Mouse (Mus musculus): ENCODE results near the gene Azi2. TPM values are rescaled to one million over a fixed set of nuclear protein-coding genes. Genes with fewer than 3 reads are reported as not detected.

Azi2 gene
- polyA plus RNA-seq (2015; fragmentation: Nextera tagmentation; extraction: Ambion mirVana): 72.7 and 75.2 TPM in 2 replicates

DNA sequence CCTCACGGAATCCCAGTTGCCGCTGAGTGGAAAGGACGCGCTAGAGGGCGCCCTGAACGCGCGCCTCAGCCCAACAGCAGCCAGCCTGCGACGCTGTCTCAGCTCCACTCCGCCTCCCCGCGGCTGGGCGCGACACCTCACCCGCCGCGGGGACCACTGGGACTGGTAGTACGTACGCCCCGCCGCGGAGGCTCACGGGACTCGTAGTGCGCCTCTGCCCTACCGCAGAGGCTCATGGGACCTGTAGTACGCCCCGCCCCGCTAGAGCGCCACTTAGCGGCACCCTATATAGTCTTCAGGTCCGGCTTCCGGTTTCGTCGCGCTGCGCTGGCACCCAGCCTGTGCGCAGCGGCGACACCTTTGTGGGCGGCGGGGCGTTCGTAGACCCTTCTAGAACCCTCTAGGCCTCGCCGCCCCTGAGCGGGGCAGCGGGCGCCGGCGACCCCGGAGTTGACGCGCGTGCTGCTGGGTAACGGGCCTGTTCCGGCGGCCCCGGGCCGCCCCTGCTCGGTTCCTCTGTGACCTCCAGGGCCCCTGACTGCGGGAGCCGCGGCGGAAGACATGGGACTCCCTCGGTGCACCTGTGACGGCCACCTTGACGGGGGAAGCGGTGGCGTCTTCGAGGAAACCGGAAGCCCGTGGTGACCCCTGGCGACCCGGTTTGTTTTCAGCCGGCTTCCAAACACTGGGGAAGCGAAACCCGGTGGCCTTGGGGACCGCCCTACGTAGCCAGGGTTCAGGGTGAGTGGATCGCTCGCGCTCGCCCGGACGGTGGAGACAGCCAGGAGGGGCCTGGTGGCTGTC is at the start of gene Azi2:
Gene Azi2, plus strand, starts transcription at position 282 of the 804 bp plus-strand sequence.
- Histone ChIP-seq H3K4me3 (ENCODE audit: low read depth, low read length) (peak within 1 kb of the TSS; percentile 90), H3K36me3 (ENCODE audit: control insufficient read depth, insufficient read depth, low read length) (no peaks in the 10 kb centered on the region), H3K27ac (ENCODE audit: low read length) (peak within 1 kb of the TSS; percentile 95), H3K27me3 (ENCODE audit: control insufficient read depth, insufficient read depth, low read depth, low read length) (no peaks in the 10 kb centered on the region), H3K9me3 (replicated peaks; ENCODE audit: control insufficient read depth, low read length, poor library complexity, severe bottlenecking) (no peaks in the 10 kb centered on the region), H3K4me1 (ENCODE audit: control insufficient read depth, insufficient read depth, low read length) (peaks cover 28% of the 10 kb centered on the region), H3K4me2 (ENCODE audit: low read length) (peak within 1 kb of the TSS; percentile 78), H3K9ac (ENCODE audit: low read depth, low read length) (peak within 1 kb of the TSS; percentile 89)
- under 1% methylated on average over 86 of the region's 87 CpGs for WGBS
- peak; percentile 98 for ATAC-seq

DNA sequence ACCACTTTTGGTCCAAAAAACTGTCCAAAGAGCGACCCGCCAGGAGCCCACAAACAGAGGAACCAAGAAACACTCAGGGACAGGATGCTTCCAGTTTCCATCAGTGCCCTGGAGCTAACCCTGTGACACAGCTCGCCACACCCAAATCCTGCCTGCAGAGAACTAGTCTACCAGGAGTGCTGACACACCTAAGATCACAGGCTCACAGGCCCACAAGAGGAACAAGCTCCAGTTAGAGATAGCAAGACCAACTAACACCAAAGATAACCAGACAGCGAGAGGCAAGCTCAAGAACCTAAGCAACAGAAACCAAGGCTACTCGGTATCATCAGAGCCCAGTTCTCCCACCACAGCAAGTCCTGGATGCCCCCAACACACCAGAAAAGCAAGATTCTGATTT is 43.7 kb upstream of the Azi2 start:
- Histone ChIP-seq H3K27ac (ENCODE audit: low read length) (no peak overlapping the region), H3K4me3 (ENCODE audit: low read depth, low read length) (no peak overlapping the region), H3K9ac (ENCODE audit: low read depth, low read length) (no peak overlapping the region), H3K4me2 (ENCODE audit: low read length) (no peak overlapping the region), H3K4me1 (ENCODE audit: control insufficient read depth, insufficient read depth, low read length) (no peaks in the 10 kb centered on the region), H3K27me3 (ENCODE audit: control insufficient read depth, insufficient read depth, low read depth, low read length) (no peaks in the 10 kb centered on the region), H3K9me3 (replicated peaks; ENCODE audit: control insufficient read depth, low read length, poor library complexity, severe bottlenecking) (no peaks in the 10 kb centered on the region), H3K36me3 (ENCODE audit: control insufficient read depth, insufficient read depth, low read length) (no peaks in the 10 kb centered on the region)
- no peak for ATAC-seq
- WGBS: 98% methylated on average over 5 of the region's 5 CpGs

DNA sequence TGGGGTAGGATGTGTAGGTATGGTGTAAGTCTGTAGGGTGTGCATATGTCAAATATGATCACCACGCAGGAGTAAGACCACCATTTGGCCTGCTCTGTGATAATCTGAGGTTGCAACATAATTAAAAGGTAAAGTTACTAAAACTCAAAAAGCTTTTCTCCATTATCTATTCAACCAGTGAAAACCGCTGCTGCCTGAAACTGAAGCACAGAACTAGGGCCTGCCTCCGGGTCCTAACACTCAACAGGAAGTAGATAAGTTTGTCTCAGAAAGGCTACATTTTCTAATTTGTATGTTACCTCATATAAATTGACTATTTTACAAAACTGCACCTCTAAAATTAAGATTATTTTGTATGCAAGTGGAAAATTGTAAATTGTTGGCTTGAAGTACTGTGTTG is 38.8 kb upstream of the Azi2 start:
- Histone ChIP-seq H3K4me1 (ENCODE audit: control insufficient read depth, insufficient read depth, low read length) (no peaks in the 10 kb centered on the region), H3K4me3 (ENCODE audit: low read depth, low read length) (no peak overlapping the region), H3K27ac (ENCODE audit: low read length) (no peak overlapping the region), H3K36me3 (ENCODE audit: control insufficient read depth, insufficient read depth, low read length) (no peaks in the 10 kb centered on the region), H3K27me3 (ENCODE audit: control insufficient read depth, insufficient read depth, low read depth, low read length) (no peaks in the 10 kb centered on the region), H3K9me3 (replicated peaks; ENCODE audit: control insufficient read depth, low read length, poor library complexity, severe bottlenecking) (no peaks in the 10 kb centered on the region), H3K9ac (ENCODE audit: low read depth, low read length) (no peak overlapping the region), H3K4me2 (ENCODE audit: low read length) (no peak overlapping the region)
- ATAC-seq: no peak
- WGBS: 91% methylated on average over 3 of the region's 3 CpGs

DNA sequence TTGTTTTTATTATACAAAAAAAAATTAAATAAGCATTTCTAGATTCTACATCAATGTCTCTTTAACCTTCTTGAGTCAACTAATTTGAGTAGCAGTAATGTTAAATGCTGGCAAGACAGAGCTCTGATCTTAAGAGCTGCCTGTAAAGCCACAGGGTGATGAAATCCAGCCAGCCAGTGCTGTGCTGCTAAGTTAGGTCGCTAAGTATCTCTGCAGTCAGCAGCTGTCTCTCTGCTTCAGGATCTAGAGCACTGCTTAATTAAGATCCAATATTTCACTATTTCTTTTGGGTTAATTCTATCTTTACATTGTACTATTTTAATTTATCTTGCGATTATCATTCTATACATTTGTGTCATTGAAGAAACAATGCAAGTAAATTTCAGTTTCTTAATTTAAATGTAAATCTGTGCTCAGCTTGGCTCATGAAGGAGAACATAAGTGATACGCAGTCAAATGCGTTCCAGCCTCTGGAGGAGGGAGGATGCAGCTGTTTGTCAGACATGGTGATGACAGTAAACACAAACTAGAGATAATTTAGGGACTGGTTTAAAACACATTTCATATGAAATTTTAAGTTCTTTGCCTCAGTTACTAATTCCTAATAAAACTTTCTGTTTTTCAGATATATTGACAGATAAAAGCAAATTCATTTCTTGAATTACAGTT is 36.9 kb upstream of the Azi2 start:
- no peak for ATAC-seq
- Histone ChIP-seq H3K4me3 (ENCODE audit: low read depth, low read length) (no peak overlapping the region), H3K9me3 (replicated peaks; ENCODE audit: control insufficient read depth, low read length, poor library complexity, severe bottlenecking) (no peaks in the 10 kb centered on the region), H3K9ac (ENCODE audit: low read depth, low read length) (no peak overlapping the region), H3K36me3 (ENCODE audit: control insufficient read depth, insufficient read depth, low read length) (no peaks in the 10 kb centered on the region), H3K27me3 (ENCODE audit: control insufficient read depth, insufficient read depth, low read depth, low read length) (no peaks in the 10 kb centered on the region), H3K4me2 (ENCODE audit: low read length) (no peak overlapping the region), H3K4me1 (ENCODE audit: control insufficient read depth, insufficient read depth, low read length) (no peaks in the 10 kb centered on the region), H3K27ac (ENCODE audit: low read length) (no peak overlapping the region)
- 84% methylated on average over 4 of the region's 4 CpGs for WGBS

DNA sequence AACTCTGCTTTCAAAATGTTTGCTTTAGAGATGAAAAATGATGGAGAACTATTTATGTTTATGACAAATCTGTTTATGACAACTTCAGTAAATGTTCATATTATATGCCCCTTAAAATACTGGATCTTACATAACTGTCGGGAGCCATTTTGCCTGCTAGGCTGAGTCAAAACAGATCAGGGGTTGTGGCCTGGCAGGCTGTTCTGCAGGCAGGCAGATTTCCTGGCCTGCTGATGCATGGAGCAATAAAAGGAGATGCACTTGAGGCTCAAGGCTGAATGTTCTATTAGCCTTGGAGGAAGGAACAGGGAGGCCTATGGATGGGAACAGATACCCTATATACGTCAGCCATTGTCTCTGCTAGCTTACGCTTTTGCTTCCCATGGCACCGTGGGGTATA is 36.4 kb upstream of the Azi2 start:
- WGBS: 90% methylated on average over 4 of the region's 4 CpGs
- no peak for ATAC-seq
- H3K4me3 ChIP-seq (ENCODE audit: low read depth, low read length): no peak overlapping the region

DNA sequence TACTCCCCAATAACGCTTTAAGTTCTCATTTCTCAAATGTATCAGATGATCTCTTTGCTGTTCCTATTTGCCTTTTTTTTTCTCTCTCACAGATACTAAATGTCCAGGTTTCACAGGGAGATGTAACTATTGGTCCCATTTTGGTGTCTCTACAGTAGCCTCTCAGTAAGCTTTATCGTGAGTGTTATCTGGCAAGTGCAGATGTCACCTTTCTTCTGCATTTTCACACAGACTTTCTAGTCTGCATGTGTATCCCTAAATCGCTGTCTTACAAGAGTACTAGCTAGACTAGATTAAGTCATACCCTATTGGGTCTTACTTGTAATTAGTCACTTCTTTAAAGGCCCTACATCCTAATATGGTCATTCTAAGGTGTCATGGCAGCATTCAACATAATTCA is 27.4 kb upstream of the Azi2 start:
- ATAC-seq: no peak
- Histone ChIP-seq H3K4me2 (ENCODE audit: low read length) (no peak overlapping the region), H3K9ac (ENCODE audit: low read depth, low read length) (no peak overlapping the region), H3K4me1 (ENCODE audit: control insufficient read depth, insufficient read depth, low read length) (no peaks in the 10 kb centered on the region), H3K4me3 (ENCODE audit: low read depth, low read length) (no peak overlapping the region), H3K27me3 (ENCODE audit: control insufficient read depth, insufficient read depth, low read depth, low read length) (no peaks in the 10 kb centered on the region), H3K9me3 (replicated peaks; ENCODE audit: control insufficient read depth, low read length, poor library complexity, severe bottlenecking) (no peaks in the 10 kb centered on the region), H3K27ac (ENCODE audit: low read length) (no peak overlapping the region), H3K36me3 (ENCODE audit: control insufficient read depth, insufficient read depth, low read length) (no peaks in the 10 kb centered on the region)
- 93% methylated on average over 3 of the region's 3 CpGs for WGBS

More for the DNA sequence above, 36.4 kb upstream of the Azi2 start:
- no peaks in the 10 kb centered on the region for H3K9me3 ChIP-seq (replicated peaks; ENCODE audit: control insufficient read depth, low read length, poor library complexity, severe bottlenecking)
- H3K27me3 ChIP-seq (ENCODE audit: control insufficient read depth, insufficient read depth, low read depth, low read length): no peaks in the 10 kb centered on the region
- no peak overlapping the region for H3K27ac ChIP-seq (ENCODE audit: low read length)
- H3K4me1 ChIP-seq (ENCODE audit: control insufficient read depth, insufficient read depth, low read length): no peaks in the 10 kb centered on the region
- H3K9ac ChIP-seq (ENCODE audit: low read depth, low read length): no peak overlapping the region
- no peak overlapping the region for H3K4me2 ChIP-seq (ENCODE audit: low read length)
- H3K36me3 ChIP-seq (ENCODE audit: control insufficient read depth, insufficient read depth, low read length): no peaks in the 10 kb centered on the region

DNA sequence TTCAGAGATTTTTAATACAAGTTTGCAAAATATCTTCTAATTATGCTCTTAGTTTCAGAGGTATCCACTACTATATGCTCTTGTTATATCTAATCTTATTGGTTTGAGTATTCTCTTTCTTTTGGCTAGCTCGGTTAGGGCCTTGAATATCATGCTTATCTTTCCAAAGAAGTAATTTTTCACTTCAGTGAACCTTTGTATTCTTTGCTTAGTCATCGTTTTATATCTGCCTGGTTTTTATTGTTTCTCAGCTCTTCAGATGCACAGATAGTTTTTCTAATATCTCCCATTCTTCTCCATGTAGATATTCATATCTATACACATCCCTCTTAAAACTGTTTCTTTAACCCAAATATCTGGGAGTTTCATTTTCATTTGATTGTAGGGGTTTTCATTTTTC is 15.3 kb upstream of the Azi2 start:
- Histone ChIP-seq H3K4me1 (ENCODE audit: control insufficient read depth, insufficient read depth, low read length) (no peaks in the 10 kb centered on the region), H3K27ac (ENCODE audit: low read length) (no peak overlapping the region), H3K9me3 (replicated peaks; ENCODE audit: control insufficient read depth, low read length, poor library complexity, severe bottlenecking) (no peaks in the 10 kb centered on the region), H3K9ac (ENCODE audit: low read depth, low read length) (no peak overlapping the region), H3K4me2 (ENCODE audit: low read length) (no peak overlapping the region), H3K36me3 (ENCODE audit: control insufficient read depth, insufficient read depth, low read length) (no peaks in the 10 kb centered on the region), H3K4me3 (ENCODE audit: low read depth, low read length) (no peak overlapping the region), H3K27me3 (ENCODE audit: control insufficient read depth, insufficient read depth, low read depth, low read length) (no peaks in the 10 kb centered on the region)
- WGBS: 71% methylated on average over 2 of the region's 2 CpGs
- no peak for ATAC-seq

DNA sequence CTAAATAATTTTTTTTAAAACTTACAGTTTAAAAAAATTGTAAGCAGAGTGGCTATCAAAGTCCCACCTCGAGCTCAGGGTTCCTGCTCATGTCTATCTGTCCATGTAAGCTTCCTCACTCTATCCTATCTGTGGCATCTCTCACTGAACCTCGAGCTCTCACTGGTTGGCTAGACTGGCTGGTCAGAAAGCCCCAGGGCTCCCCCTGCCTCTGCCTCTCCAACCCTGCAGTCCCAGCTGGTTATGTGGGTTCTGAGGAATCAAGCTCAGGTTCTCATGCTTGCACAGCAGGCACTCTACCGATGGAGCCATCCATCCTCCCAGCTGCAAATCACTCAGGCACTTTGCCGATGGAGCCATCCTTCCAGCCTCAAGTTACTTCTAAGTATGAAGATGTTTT is 10.8 kb upstream of the Azi2 start:
- no peak overlapping the region for H3K9ac ChIP-seq (ENCODE audit: low read depth, low read length)
- H3K27ac ChIP-seq (ENCODE audit: low read length): no peak overlapping the region
- H3K4me3 ChIP-seq (ENCODE audit: low read depth, low read length): no peak overlapping the region
- H3K4me1 ChIP-seq (ENCODE audit: control insufficient read depth, insufficient read depth, low read length): no peaks in the 10 kb centered on the region
- H3K4me2 ChIP-seq (ENCODE audit: low read length): no peak overlapping the region
- WGBS: 50% methylated on average over 4 of the region's 4 CpGs
- no peaks in the 10 kb centered on the region for H3K36me3 ChIP-seq (ENCODE audit: control insufficient read depth, insufficient read depth, low read length)
- no peak for ATAC-seq
- no peaks in the 10 kb centered on the region for H3K9me3 ChIP-seq (replicated peaks; ENCODE audit: control insufficient read depth, low read length, poor library complexity, severe bottlenecking)
- H3K27me3 ChIP-seq (ENCODE audit: control insufficient read depth, insufficient read depth, low read depth, low read length): no peaks in the 10 kb centered on the region

DNA sequence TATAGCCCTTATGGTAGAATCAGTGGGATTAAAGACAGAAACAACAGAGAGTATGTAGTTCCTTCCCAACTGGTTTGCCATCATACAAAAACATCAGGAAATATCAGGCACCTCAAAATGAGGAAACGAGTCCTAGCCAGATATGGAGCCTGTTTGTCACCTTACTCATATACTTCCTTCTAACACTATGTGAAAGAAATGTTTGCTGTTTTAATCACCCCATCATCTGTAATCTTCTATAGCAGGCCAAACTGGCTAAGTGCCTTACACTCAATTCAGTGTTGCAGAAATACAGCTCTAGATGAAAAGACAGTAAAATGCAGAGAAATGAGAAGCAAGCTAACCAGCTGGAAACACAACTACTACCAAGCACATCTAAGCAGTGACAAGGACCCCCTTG is 10.0 kb upstream of the Azi2 start:
- no peaks in the 10 kb centered on the region for H3K4me1 ChIP-seq (ENCODE audit: control insufficient read depth, insufficient read depth, low read length)
- no peak overlapping the region for H3K4me2 ChIP-seq (ENCODE audit: low read length)
- no peaks in the 10 kb centered on the region for H3K9me3 ChIP-seq (replicated peaks; ENCODE audit: control insufficient read depth, low read length, poor library complexity, severe bottlenecking)
- H3K9ac ChIP-seq (ENCODE audit: low read depth, low read length): no peak overlapping the region
- no peak overlapping the region for H3K4me3 ChIP-seq (ENCODE audit: low read depth, low read length)
- no peaks in the 10 kb centered on the region for H3K36me3 ChIP-seq (ENCODE audit: control insufficient read depth, insufficient read depth, low read length)
- ATAC-seq: no peak
- 90% methylated on average over 1 of the region's 1 CpGs for WGBS
- no peaks in the 10 kb centered on the region for H3K27me3 ChIP-seq (ENCODE audit: control insufficient read depth, insufficient read depth, low read depth, low read length)
- no peak overlapping the region for H3K27ac ChIP-seq (ENCODE audit: low read length)
